Mouse (Mus musculus): ENCODE measurements around the gene Hdhd3.
"Not testable (repeated sequence)": the region's sequence is repeated elsewhere in the genome, so short reads cannot be mapped to it uniquely, and the experiment has no call there.

The Hdhd3 gene

DNA sequence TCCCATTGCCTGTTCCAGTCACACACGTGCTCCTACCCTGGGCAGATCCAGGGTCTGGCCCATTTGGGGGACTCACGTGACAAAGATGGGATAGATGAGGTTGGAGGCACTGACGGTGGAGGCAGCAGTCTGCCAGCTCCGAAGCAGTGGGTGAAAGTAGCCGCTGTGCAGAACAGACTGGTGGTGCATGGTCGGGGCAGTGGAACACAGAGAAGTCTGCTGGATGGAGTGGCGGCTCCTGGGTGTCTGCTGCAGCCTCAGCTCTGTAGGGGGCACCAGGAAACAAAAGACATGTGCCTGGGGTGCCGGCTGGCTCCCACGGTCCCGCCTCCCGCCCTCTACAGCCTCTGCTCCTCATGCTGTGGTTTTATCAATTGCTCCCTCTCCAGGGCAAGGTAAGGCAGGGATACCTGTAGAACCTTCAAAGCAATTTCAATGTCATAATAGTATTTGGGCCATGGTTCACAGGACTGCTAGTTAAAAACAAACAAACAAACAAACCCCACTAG lies 10.8 kb upstream of the Hdhd3 start:
- no peak for DNase-seq (ENCODE audit: low spot score in 2 of 2)

DNA sequence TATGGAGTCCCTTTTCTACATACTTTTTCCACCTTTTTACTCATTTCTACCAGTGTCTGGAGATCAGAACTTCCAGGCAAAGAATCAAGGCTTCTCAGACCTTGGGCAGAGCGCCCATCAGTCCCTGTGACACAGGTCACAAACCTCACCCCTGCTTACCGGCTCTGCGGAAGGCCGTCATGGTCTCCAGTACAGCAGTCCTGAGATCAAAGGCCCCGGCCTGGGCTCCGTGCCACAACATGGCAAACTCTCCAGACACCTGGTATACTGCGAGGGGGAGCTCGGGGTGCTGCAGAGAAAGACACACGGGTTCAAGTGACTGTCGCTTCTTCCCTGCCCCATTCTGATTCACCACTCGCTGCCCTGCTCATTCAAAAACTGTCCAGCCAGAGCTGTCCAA lies 6.7 kb upstream of the Hdhd3 start:
- no peak for DNase-seq (ENCODE audit: low spot score in 2 of 2)

DNA sequence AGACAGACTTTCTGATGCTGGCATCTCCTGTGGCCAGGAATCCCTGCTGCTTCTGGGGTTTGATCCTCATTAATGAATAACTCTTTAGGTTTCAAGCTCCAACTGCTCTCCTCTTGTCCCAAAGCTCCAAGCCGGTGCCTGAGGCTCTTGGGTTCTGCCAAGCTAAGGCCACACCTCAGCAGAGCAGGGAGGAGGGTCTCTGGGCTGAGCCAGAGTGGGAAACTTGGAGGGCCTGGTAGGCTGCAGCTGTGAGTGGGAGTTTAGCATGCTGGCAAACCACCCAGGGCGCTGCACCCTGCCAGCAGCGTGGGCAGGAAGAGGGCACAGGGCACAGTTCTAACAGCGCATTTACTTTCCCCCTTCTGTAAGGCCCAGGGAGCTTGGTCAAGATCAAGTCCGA lies 5.6 kb upstream of the Hdhd3 start:
- no peak for DNase-seq (ENCODE audit: low spot score in 2 of 2)

DNA sequence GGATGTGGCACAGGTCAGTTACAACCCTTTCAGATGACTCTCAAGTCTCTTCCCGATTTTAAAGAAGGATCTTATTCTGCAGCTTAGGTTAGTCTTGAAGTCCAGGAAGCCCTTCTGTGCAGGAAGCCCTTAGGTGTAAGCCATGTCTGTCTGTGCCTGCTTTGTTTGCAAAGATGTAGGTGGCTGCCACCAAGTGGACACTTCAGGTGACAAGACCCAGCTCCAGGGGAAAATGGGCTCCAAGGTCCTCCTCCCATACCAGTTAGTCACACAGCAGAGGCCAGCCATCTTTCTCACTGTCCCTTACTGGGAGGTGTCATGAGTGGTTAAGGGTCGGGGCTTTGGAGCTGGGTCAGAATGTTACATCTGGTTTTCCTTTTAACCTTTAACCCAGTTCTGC lies 3.5 kb upstream of the Hdhd3 start:
- no peak for DNase-seq (ENCODE audit: low spot score in 2 of 2)

DNA sequence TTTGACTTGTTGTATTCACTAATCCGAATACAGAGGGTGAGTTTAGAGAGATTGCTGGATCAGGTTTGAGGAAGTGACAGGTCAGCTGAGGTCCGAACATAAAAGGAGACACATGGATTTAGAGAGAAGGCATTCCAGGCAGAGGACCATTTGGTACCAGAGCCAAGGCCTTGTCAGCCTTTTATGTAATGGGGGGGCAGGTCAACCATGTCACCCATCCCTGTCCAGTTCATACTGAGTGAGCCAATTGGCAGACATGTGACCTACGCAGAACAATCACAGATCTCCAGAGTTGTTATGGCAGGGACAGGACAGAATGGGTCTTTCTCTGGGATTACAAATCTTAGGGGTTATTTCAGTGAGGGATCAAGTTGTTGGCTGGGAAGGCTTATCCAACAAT lies 2.7 kb upstream of the Hdhd3 start:
- no peak for DNase-seq (ENCODE audit: low spot score in 2 of 2)

DNA sequence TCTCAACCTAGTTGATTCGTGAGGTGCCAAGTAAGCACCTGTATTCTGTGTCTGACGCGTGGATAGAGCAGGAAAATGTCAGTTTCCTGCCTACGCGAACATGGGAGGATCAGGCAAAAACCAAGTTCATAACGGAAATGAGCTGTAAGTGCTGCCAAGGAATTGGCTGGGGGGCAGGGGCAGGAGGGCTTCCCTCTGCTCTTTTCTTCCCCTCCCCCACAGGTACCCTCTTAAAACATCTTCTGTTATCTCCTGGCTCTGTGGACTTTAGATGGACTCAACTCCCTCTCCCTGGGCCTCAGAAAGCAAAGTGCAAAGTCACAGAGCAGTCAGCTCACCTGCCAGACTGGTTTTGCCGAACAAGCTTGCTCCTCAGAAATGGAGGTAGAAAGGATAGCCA lies 298 bp downstream of the Hdhd3 start:
- no peak for DNase-seq (ENCODE audit: low spot score in 2 of 2)

DNA sequence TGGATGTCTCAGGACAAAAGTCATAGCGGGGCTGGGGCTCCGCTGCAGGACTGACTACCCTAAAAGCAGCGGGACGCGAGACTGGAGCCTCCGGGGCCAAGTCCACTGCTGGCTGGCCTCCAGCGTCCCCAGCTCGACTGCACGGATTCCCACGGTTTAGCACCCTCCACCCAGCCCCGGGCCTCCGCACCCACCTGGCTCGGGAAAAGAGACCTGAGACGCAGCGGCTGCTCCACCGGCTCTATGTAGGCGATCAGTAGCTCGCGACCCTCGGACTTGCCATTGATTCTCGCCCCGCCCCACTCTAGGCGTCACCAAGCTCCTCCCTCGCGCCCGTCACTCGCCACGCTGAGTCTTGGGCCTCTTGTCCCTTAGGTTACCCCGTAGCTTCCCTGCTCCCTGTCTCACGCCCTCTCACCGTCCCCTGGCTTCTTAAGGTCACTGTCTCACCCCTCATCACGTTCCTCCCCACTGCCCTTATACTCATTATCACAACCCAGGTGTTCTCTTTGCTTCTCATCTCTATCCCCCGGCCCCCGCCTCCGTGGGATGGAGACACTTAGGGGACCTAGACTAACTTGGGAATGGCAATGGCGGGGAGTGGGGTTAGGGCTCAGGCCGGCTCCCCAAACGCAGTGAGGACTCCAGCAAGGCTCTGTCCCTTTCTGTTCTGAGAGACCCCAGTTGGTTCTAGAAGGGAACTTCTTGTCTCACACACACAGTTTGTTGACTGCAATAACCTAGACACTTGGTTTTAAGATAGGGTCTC lies 1.1 kb downstream of the Hdhd3 start:
- peak; percentile 92 to 93 for DNase-seq (ENCODE audit: low spot score in 2 of 2)

DNA sequence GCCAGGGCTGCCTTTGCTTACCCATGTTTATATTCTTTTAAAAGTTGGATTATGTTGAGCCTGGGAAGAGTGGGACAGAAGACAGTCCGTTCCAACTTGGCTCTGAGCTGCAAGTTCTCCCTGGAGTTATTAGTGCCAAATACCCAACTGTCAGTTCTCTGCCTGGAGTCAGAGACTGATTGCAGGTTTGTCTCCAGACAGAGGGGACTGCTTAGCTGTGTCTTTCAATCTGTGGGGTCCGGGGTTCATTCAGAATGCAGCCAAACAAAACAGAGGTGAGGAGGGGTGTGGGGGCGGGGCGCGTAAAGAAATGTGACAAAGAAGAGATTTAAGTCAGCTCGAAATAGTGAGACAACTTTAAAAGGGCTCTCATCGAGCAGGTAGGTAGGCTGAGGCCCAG lies 1.7 kb downstream of the Hdhd3 start:
- no peak for DNase-seq (ENCODE audit: low spot score in 2 of 2)

DNA sequence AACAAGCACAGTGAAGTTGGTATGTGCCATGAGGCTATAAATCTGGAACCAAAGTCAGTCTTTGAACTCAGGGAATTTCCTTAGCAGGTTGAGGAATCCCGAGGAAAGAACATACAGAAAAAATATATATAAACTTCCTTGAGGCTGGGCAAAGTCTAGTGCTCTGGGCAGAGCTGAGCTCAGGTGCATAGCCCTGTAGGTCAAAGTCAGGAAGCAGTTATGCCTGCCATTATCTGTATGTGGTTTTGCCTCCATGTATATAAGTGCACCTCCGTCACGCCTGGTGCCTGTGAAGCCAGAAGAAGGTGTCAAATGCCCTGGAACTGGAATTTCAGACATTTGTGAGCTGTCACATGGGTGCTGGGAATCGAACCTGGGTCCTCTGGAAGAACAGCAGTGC lies 2.5 kb downstream of the Hdhd3 start:
- no peak for DNase-seq (ENCODE audit: low spot score in 2 of 2)

DNA sequence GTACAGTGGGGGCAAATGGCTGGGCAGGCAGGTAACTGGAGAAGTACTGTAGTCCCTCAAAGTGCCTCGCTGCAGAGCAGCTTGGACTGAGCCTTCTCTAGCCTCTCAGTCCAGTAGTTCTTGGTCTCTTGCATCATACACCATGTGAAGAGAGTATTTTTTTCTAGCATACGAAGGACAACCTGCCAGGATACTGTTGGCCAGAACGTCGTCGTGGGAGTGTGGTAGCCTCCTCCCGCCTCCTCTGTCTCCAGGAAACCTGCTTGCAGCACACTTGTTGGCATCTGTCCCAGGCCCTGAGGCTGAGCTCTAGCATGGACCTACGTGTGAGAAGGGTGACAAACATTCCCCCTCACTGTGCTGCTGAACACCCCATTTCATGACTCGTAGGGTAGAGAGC lies 6.5 kb downstream of the Hdhd3 start:
- peak; percentile 76 to 81 for DNase-seq (ENCODE audit: low spot score in 2 of 2)

DNA sequence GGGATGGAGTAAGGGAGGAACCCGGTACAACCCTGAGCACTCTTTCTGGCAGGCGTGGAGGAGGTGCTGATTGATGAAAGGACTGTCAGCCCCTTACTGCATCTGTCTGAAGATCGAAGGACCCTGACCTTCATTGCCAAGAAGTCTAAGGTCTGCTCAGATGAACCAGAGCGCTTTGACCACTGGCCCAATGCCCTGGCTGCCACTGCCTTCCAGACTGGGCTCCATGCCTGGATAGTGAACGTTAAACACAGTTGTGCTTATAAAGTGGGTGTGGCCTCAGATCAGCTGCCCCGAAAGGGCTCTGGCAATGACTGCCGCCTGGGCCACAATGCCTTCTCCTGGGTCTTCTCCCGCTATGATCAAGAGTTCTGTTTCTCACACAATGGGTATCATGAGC lies 7.3 kb downstream of the Hdhd3 start:
- DNase-seq (ENCODE audit: low spot score in 2 of 2) = no peak

DNA sequence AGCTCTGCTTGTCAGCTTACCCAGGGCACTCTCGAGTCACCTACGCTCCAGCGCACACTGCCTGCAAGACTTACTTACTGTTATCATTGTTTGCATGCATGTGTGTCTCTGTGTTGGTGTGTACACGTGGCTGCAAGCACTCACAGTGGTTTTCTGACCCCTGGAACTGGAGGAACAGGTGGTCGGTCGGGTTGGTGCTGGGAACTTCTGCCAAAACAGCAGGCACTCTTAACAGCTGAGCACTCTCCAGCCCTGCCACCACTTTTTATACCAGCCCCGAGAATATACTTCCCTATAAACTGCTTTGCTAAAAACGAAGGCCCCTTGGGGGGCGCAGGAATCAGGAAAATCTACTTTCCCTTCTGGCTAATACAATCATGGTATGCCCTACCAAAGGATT lies 9.0 kb downstream of the Hdhd3 start:
- DNase-seq (ENCODE audit: low spot score in 2 of 2) = no peak

DNA sequence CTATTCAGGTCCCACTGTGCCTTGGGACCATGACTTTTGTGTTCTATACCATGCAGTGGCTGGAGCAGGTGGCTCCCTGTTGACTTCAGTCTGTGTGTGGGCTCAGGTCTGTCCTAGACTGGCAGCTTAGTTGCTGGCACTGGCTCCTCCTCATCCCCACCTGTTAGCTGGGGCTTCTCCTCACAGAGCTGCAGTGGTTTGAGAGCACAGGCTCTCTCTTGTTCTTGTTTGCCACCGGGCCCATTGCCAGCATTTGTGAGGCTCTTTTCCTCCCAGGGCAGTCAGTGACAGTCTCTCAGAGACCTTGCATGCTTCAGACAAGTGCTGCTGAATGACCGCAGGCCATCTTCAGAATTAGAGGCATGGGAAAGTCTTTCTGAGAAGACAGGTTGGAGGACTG lies 10.6 kb downstream of the Hdhd3 start:
- peak; percentile 68 to 69 for DNase-seq (ENCODE audit: low spot score in 2 of 2)

DNA sequence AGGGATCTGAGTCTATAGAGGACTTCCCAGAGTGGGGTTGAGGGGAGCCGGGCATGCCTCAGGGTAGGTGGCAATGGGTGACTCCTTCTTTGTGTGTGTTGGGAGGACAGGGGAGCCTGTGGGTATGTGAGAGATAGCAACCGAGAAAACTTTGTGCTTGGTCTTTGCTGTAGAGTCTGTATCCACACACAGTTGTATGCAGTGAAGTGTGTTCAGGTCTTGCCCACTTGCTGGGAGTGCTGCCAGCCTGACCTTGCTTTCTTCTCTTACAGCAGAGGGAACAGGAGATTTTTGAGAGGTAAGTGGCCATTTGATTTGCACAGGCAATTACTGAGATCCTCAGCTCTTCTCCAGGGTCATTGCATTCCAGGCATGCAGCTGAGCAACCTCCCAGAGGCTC lies 15.4 kb downstream of the Hdhd3 start:
- no peak for DNase-seq (ENCODE audit: low spot score in 2 of 2)

DNA sequence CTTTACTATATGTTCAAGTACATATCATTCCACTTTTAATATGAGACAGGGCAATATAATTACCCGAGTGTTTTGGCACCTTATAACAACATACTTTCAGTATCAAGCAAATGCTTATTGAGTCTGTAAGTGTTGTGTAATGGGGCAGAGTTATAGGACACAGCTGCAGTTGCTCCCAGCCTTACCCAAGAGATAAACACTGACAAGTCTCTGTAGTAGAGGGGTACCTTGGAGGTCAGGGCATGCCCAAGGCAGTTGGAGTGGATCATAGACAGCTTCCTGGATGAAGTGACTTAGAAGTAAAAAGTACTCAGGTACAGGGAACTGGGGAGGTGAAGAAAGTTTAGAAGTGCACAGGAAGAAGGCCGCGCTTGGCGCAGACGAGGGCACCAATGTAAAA lies 16.1 kb downstream of the Hdhd3 start:
- no peak for DNase-seq (ENCODE audit: low spot score in 2 of 2)

DNA sequence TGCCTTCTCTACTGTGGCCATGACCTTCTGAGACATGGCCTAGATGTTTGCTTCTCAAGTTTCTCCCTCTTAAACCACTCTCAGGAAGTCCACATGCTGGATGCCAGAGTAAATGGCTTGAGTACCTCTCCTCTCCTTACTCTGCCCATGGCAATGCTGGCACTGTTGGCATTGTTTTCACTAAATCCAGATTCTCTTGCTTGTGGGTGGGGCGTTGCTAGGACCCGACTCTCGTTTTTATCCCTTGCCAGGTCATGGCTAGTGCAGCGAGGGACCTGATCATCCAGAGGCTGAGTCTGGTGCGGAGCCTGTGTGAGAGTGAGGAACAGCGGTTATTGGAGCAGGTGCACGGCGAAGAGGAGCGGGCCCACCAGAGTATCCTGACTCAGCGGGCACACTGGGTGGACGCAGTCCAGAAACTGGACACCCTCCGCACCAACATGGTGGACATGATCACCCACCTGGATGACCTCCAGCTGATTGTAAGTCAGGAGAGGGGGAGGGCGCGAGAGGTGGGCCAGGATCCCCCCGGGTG lies 17.0 kb downstream of the Hdhd3 start:
- no peak for DNase-seq (ENCODE audit: low spot score in 2 of 2)

DNA sequence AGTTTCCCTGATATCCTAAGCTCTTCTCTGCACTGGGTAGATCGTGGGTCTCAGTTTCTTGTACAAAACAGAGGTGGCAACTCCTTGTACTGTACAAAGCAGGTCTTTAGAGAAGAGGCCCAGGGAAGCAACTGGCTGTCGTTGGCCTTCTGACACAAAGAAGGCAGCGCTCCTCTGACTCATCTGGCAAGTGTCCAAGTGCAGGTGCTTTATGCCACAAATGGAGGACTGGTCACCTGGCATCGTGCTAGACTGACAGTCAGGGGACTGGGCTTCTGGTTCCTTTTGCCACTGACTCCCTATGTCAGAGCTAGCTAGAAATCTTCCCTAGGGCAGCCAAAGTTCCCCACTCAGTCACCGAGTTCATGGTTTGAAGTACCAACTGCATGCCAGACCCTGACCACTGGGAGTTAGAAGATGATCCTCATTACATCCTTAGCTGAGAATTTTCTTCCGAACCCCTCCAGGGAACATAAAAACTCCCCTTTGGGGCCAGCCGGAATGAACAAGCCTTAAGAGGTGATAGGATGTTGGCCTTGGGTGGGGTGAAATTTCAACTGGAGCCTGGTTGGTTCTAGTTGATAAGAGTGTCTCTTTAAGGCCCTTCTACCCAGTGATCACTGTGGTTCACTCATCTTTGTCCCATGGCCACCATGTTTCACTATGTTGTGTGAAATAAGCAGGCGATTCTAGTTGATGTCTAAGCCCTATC lies 17.7 kb downstream of the Hdhd3 start:
- no peak for DNase-seq (ENCODE audit: low spot score in 2 of 2)

DNA sequence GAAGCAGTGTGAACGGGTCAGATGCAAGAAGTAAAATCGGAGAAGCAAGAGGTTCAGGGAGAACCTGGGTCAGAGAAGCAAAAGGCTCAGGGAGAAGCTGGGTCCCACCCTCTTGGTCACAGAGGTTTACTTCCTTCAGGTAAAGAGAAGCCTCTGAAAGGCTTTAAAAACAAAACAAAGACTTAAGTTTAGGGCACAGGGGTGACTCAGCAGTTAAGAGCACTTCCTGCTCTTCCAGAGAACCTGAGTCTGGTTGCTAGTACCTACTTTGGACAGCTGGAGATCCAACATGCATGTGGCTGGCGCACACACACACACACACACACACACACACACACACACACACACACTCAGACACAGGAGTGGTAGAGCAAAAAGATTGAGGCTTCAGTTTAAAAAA lies 18.3 kb downstream of the Hdhd3 start:
- no peak for DNase-seq (ENCODE audit: low spot score in 2 of 2)

DNA sequence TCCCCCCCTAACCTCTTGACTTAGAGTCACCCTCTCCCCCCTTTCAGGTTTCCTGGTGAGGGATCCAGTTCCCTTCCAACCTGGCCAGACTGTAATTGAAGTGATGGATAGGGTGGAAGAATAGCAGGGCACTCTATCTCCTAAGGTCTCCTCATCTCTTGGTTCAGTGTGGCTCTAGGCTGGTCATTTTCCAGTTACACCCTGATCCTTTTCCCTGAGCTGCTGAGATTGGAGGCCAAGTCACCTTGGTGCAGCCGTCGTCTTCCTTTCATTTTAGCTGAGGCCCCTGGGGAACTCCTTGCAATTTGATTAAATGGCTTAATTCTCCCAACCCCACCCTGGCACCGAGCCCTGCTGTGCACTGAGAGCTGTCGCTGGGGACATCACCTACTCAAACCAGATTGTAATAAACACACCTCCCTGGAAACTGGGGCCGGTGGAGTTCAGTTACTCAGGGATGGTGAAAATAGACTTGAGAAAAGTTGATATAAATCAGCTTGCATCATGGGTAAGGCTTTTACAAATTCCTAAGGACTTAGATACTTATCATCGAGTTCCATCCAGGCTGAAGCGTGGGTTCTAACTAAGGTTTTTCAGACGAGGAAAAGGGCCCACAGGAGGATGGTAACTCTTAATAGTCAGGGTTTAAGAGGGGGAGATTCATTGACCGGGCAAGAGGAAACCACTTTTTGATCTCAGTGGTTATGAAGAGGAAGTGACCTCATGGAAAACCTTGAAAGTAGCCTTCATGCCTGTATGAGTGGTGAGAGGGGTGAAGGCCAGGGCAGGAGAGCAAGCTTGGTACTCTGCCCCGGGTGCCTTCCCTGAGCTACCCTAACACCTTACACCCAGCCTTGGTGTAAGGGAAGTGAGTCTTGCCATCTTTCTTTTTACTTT lies 22.3 kb downstream of the Hdhd3 start:
- DNase-seq (ENCODE audit: low spot score in 2 of 2) = no peak

DNA sequence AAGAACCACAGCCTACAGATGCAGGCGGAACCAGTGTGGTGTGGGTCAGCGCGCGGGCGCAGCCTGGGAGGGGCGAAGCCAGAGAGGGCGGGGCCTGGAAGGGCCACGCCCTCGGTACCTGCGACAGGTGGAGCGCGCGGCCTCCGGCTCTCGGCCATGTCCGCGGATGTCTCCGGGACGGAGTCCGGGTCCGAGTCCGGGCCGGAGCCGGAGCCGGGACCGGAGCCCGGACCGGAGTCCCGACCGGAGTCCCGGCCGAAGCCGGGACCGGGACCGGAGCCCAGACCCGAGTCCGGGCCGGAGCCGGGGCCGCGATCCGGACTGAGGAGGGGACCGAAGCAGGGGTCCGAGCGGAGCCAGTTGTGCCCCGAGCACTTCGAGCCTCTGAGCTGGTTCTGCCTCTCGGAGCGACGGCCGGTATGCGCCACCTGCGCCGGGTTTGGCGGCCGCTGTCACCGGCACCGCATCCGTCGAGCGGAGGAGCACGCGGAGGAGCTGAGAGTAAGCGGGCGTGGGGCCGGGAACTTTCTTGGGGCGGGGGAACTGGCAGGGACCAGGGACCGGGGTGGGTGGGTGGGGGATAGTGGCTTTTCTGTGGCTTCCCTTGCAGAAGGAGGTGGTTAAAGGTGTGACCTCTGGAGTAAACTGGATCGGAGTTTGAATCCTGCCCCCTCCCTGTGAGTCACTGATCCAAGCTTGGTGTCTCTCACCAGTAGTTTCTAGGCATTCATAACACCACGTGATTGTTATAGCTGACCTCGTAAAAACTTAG lies 23.1 kb downstream of the Hdhd3 start, which contains the start of gene Bspry:
TSS of gene Bspry (plus strand) at position 117 of the 772 bp plus-strand sequence.
- no peak for DNase-seq (ENCODE audit: low spot score in 2 of 2)

DNA sequence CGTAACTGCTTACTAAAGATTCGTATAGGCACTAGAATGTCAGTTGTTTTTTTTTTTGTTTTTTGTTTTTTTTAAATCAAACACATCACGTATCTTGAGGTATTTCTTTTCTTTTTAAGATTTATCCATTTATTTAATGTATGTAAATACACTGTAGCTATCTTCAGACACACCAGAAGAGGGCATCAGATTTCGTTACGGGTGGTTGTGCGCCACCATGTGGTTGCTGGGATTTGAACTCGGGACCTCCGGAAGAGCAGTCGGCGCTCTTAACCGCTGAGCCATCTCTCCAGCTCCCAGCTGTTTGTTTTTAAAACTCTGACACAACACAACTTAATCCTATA lies 23.7 kb downstream of the Hdhd3 start:
- not testable (repeated sequence) for DNase-seq (ENCODE audit: low spot score in 2 of 2)
